Mouse (Mus musculus) right cerebral cortex, postnatal 10 days (tissue): ENCODE measurements around the gene Sinhcaf.

Experiments used
- DNase-seq, 2 experiments: peaks; one replicate each; pipeline ENCODE4 v3.0.0; 2021; ENCODE audit warnings: low spot score in 2 of 2

The Sinhcaf gene

GRCm38 (mm10) chr6:148873911-148874310 is 72.4 kb downstream of the Sinhcaf start:
- DNase-seq, result no peak
